Mouse (Mus musculus) lung, postnatal 10 days (tissue): ENCODE measurements around the gene Camta1.

ENCODE experiments used
- DNase-seq: peaks from one replicate; pipeline ENCODE4 v3.0.0; 2021

Gene Camta1

DNA sequence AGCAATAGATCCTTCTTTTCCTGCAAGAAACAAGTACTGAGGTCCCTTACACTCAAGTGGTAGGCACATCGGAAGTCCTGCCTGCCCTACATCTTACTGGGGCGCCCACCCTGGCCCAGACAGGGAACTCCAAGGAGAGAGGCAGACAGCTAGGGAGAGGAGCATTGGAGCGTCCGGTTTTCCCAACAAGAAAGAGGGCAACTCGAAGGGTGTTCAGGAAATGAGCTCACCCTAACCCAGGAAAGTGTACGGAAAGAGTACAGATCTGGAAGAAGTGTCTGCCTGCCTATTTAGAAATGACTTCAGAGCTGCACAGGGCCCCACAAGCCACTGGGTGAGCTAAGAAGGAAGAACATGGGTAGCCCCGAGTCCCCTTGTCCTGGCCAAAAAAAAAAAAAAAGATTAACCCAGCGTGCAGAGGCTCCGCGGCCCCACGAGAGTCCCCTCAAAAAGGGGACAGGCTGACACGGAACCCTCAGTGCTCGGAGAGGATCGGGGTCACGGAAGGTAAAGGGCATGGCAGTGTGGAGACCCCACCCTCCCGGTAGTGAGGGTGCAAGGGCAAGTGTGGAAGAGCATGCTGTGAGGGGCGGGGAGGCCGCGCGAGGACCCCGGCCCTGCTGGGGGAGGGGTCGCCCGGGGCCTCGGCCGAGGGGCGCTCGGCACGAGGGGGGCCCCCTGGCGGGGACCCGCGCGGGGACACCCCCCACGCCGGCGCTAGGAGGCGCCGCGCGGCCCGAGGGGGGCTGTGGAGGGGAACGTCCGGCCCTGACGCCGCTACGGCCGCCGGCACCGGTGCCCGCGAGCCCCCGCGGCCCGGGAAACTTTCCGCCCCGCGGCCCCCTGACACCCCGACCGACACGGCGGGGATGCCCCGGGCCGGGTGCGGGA, 990 bp downstream of the Camta1 start:
- DNase-seq, result peak; percentile 65

DNA sequence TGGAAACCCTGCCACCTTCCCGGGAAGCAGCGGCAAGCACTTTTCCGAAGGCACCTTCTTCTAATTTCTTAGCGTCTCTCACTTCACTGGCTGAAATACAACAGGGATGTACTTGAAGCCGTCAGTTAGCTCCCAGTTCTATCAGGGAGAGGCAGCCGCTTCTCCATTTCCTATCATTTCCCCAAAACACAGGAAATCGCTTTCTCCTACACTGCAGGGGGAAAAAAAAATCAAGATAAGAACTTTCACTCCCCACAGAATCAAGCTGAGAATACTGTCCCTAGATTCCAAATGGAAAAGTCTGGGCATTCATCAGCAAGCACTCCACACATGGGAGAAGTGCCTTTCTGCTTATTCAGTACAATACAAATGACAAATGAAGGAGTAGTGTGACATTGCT, 2.4 kb downstream of the Camta1 start:
- DNase-seq, result no peak

DNA sequence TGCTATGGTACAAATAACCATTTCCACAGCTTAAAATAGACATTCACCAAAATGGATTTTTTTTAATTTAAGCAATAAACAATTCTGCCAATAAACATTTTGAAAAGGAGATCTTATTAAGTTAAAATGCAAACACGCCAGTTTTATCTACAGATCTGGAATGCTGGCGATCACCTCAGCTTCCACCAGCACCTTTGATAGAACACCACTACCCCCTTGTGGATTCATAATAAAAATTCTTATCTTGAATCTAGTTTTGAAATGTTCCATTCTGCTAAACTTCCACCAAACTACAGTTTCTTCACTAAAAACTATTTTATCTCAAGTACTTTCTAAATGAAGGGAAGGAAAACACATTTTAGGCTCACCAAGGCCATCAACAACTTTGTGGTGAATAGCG, 7.7 kb downstream of the Camta1 start:
- peak; percentile 17 for DNase-seq

DNA sequence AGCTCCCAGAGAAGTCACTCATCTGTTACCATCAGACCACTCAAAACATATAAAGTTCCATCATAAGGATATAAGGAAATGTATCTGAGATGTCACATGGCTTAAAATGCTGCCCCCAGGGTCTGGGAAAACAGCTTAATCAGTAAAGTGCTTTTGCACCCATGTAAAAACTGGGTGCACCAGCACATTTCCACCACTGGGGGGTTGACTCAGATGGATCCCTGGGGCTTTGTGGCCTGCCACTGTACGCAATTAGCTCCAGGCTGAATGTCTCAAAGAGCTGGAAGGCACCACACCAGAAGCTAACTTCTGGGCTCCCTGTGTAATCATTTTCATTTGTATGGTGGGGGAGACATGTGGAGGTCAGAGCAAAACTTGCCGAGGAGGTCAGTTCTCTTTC, 10.5 kb downstream of the Camta1 start:
- peak; percentile 76 for DNase-seq

DNA sequence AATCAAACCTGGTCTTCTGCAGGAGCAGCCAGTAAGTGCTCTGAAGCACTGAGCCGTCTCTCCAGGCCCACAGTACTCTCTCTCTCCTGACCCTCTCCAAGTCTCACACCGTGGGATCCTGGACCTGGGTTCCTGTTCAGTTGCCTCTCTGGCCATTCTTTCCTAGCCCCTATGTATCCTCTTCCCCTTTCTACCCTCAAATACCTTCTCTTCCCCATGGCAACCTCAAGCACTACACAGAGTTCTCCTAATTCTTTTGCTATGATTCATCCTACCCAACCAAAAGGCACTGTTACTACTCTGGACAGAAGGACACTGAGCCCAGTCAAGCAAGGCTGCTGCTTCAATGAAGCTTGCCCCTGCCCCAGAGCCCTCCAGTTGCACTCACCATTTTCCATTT, 19.1 kb downstream of the Camta1 start:
- DNase-seq, result no peak

DNA sequence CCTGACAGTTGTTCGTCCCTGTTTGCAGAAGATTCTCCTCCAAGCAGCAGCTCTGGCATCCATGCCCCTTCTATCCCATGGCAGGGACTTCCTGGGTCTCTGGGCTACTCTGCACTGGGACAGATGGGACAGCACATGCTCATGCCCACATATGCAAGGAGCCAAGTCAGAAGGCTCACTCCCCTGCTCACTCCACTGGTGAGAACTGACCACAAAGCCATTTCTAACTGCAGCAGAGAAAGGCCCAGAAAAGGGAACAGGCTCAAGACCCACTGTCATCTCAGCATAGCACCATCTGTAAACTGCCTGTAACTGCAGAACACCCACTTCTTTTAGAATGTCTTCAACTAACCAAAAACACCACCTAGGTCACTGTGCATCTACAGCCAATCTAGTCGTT, 23.2 kb downstream of the Camta1 start:
- DNase-seq, result no peak

DNA sequence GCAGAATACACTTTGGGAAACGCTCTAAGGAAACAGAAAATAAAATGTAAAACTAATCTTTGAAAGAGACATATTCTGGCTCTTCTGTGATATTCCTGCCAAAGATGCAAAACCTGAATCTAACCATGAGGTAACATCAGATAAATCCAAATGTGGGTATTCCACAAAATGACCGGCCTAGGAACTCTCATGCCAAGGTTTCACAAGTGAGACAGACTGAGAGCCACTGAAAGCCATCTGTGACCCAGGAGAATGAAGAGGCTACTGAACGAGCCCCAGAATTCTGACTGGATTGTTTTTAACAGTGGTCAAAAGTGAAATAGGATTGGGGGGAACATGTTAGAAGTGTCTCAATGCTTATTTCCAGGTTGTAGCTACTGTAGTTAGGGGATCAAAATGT, 25.8 kb downstream of the Camta1 start:
- no peak for DNase-seq

DNA sequence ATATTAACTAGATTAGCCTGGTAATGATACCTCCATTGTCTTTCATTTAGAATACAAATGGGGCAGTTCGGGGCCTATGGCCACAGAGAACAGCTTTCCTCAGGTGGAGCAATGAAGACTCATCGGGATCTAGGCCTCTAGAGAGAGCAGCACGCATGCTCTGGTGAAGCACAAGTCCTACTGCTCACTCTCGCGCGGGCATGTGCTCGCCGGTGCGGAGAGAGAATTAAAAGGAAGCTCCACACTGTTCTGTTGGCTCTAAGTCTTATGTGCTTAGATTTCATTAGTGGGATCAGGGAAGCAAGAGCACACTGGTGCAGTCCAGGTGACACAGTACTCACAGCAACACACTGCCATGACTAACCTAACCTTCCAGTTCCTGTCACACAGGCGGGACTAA, 27.1 kb downstream of the Camta1 start:
- DNase-seq, result no peak

DNA sequence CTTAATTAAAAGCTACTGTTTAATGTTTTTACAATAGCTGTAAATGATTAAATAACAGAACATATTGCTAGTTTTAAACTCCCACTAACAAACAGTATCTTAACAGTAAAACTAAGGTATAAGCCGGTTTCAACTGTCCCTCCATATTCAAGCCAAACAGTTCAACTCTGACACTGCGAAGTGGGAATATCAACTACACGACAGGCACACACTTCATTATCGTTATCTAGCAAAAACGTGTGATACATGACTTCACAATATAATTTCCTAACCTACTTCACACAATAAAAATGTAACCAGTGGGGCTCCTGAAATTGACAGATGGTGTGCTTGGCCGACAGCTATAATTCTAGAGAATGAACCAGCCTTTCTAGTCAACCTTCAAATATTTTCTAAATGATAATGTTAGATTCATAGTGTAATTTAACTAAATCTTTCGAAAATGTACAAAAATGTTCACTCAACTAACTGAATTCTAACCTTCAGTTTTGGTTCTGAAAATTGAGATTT, 27.7 kb downstream of the Camta1 start:
- no peak for DNase-seq

DNA sequence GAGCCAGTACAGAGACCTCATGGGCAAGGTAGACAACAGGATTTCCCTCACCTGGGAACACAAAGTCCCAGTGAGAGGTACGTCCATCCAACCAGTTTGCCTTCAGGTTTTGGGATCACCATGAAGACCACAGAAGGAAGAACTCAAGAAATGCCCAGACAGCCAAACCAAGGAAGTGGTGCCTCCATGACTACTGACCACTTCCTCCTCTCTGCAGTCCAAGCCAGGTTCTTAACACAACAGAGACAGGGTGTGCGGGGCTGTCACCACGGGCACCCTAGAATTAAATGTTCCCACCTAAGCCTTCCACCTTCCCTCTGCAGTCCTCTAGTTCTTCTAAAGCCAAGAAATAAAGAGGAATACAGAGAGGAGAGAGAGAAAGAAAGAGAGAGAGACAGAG, 33.8 kb downstream of the Camta1 start:
- DNase-seq, result no peak

DNA sequence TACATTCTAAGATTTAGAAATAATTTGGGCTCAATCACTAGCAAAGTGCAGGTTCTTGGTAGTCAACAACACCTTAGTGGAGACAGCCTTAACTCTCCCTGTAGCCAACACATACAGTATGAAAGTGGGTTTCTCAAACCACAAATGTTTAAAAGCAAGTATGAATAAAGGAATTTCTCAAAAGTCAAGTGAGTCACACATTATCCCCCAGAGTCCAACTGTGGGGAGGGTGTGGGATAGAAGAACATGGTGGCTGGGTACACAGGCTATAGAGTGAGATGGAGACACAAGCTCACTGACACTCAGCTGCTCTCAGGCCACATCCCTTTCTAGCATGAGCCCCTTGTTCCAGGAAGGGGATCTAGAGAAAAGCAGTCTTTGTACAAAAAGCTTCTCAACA, 34.3 kb downstream of the Camta1 start:
- no peak for DNase-seq

DNA sequence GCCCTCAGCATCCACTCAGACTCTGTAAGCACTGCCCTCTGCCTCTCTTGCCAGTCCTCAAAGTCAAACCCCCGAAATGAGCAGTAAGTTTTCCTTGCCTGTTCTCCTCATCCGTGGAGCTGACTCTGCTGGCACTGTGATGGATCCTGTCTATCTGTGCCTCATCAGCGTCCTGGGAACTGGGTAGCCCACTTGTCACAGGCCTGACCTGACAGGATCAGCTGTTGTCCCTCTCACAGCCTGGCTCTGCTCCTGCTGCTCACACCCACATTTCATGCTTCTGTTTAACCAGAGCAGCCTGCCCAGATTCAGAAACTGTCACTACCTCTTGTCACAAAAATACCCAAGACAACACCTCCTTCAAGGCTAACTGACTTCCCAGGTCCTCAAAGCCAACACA, 37.7 kb downstream of the Camta1 start:
- no peak for DNase-seq

DNA sequence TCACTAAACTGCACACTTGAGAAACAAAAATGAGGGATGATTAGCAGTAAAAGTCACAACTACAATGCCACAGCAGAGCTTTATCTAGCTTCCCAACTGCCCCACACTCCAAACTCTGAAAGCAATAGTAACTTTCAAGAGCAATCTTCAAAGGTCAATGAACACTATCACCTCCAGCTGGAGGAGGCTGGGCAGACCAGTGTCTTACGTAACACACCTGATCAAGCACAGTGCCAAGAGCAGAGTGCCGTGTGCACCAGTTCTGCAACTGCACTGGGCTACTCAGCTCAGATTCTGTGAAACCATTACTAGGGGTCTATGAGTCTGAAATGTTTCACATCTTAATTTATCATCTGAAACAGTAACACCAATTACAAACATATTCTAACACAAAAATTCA, 38.7 kb downstream of the Camta1 start:
- peak; percentile 42 for DNase-seq

DNA sequence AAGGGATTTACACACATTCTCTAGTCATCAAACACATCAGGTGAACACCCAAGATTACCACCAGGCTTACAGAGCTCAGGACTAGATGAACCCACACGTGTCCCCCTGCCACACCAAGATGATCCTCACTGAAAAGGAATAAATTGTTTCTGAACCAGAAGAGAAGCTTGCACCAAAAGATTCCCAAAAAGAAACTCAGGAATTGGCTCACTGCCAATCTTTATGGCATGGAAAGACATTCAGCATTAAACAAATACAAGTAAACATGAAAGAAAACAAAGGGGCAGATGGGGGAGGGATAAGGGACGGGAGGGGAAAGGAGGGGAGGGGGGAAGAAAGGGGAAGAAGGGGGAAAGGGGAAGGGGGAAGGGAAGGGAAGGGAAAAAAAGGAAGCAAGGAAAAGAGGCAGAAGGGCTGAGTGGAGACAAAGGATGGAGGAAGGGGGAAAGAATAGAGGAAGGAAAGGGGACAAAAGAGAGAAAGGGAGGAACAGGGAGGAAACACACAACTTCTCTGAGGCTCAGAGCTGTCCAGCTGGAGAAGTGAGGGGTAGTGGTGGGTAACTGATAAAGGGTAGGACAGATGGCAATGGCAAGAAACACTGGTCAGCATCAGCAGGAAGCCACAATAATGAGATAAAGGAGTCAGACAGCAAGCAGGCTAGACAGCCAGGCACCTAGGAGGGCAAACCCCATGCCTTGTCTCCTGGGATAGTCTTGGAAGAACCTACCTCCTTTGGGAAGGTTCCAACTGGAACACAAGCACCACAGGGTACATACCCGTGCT, 43.5 kb downstream of the Camta1 start:
- no peak for DNase-seq

DNA sequence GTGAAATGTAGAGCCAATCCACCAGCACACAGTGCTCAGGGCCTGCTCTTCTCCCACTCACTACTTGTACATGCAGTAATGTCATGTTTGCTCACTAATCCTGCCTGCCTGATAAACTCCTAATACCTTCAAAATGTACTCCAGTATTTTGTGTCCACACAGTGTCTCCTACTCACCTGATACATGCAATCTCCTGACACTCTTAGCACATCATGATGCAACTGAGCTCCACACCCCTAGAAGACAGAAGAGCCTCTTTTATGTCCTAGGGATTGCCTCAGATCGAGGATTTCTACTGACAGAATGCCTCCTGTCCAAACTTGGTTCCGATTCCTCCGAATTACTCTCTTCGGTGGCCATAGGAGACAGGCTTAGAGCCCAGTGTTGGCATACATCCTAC, 48.0 kb downstream of the Camta1 start:
- DNase-seq, result no peak

DNA sequence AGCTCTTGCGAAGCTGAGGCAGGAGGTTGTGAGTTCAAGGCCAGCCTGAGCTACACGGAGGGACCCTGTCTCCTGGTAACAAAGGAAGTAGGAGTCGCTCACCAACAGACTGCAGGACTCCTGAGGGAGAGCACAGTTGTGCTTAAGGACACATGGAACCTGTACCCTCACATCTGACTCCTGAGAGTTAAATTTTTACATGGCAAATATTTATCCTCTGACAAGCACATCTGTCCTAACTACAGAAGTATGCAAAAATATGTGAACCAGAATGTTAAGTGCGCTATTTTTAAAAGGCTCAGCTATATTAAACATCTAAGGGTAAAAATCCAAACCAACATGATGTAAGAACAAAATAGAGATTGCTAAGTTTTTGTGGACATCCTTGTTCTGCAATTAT, 56.0 kb downstream of the Camta1 start:
- peak; percentile 9 for DNase-seq

DNA sequence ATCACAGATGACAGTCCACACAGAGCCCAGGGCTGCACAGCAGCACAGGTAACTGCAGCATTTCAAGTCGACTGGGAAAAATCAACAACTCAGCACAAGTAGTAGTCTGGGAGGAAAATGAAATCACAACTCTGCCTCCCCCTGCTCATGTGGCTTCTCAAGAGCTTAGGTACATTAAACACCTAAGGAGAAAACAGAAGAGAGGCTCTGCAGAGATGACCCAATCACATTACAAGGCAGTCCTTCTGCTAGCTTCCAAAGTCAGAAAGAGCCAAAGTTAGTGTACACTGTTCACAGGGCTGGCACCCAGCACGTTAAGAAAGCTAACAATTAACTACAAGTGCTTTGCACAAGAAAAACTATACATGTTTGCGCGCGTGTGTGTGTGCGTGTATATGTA, 56.6 kb downstream of the Camta1 start:
- peak; percentile 19 for DNase-seq

DNA sequence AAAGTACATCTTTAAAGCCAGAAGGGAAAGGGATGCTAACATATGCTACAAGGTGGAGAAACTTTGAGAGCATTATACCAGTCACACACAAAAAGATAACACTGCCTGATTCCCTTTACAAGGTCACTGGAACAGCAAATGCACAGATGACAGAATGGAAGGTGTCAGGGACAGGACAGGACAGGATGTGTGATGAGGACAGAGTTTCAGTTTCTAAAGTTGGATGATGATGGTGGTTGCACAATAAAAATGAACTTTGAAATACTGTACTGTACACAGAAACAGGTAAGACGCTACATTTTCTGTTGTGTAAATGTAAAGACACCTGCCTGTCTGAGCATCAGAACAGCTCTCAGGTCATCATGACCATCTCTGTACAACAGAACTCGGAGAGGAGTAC, 57.5 kb downstream of the Camta1 start:
- DNase-seq, result no peak

DNA sequence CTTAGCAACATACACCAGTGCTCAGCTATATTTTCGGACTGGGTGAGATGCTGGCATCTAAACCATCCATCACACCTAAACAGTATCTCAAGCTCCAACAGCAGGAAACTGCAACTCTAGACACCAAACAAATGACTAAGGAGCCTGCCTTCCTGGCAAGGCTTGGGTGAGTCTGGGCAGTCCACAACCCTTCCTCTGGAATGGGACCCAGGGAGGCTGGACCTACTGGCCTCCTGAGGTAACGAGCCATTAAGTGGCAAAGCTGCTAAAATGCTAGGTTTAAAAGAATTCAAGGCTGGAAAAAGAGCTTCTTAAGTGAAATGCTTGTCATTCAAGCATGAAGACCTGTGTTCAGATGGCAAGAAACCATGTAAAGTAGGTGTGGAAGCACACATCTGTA, 63.0 kb downstream of the Camta1 start:
- DNase-seq, result no peak

DNA sequence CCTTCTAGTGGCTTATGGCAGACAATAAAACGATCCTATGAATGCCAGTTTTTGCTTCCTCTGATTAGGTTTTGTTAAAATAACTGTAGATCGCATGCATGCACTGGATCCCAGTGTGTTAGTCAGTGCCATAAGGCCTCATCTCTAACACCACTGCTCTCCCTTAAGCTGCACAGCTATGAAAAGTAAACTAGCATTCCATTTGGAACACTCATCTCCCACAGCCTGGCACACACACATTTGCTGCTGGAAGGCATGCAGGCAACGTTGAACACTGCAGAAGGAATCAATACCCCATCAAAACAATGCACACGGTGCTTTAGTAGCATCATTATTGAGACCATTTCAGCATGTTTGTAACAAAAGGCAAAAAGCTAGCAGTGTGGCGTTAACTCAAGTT, 68.0 kb downstream of the Camta1 start:
- no peak for DNase-seq

DNA sequence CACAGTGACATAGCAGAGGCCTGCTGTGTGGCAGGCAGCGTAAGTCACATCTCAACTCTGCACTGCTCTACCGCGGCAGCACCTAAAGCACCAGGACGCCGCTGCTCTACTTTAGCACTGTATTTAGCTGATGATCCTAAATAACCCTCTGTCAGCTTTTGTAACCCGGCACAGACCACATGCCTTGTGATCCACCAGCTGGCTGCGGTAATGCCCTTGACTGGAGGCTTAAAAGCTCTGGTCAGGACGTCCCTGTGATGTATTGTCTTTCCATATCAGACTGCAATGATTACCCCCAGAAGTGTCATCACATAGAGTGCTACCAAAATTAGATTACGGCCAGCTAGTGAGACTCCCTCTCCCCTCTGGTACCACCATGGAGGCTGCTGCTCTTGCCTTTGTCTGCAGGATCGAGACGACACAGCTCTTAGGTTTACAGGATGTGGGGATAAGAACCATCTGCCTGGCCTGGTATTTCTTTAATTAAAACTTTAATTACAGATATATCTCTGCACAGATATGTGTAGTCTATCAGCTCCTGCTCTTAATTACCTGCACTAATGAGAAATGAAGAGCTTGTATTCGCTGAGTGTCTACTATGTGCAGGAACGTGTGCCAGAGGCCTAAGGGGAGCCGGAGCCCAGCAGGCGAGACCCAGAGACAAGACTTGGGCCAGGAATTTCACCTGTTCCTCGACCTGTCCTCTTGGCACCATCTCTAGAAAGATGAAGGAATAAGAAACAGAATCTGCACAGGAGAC, 74.5 kb downstream of the Camta1 start:
- no peak for DNase-seq

DNA sequence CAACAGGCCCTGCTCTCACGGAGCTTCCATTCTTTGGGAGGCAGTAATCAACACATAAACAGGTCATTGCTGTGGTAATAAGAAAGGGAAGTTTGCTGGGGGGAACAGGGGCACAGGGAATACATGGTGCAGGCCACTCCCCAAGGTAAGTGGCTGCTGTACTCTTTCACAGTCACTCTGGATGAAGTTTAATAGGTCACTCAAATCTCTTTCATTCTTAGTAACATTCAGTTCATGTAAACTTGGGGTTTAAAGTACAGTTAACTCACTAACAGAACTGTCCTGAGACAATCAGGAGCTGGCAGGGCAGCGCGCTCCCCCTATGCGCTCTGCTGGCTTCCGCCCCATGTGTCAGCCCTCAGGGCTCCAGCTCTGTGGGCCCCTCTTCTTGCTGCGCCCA, 81.2 kb downstream of the Camta1 start:
- DNase-seq, result no peak

DNA sequence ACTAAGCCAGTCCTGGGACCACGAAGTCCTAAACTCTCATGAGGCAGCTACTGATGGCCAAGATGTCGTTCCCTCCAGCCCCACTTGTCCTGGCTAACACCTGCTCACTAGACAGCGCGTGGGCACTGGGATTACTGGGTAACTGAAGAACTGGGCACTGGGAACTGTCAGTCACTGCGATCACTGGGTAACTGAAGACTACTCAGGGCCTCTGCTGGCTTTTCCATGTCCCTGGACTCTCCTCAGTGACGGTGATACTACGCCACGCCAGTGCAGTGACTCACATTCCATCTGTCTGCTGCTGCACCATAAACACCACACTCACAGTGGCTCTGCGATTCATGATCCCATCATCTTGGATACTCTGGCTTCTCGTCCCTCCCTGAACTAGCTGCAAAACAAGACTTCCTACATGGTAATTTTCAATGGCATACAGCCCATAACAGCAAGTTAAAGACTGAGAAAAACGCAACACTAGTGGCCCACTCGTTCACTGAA, 81.7 kb downstream of the Camta1 start:
- DNase-seq, result no peak
